Mouse (Mus musculus) intestine, embryonic 14.5 days (tissue): Measurements from ENCODE around the gene Nebl. TPM values are rescaled to one million over a fixed set of nuclear protein-coding genes. Genes with fewer than 3 reads are reported as not detected.
"Not testable (repeated sequence)": the region's sequence is repeated elsewhere in the genome, so short reads cannot be mapped to it uniquely, and the experiment has no call there.

Experiments
- ATAC-seq: fragments of 200-750 bp; cut with Nextera tagmentation; replicated peaks from 2 replicates; pipeline ENCODE4 v1.8.0; 2017; ENCODE audit warnings: low read depth, moderate number of reproducible peaks, moderate TSS enrichment, moderate library complexity; ENCODE audit not compliant: low FRiP score, low TSS enrichment
- DNase-seq: peaks from one replicate; pipeline ENCODE4 v3.0.0-alpha.2; 2018; ENCODE audit warnings: low spot score
- H3K27ac ChIP-seq: fragments of 300-500 bp; sonication (generic); 2 replicates; pipeline ENCODE4 v1.5.1; 2014; ENCODE audit warnings: low read depth, mild to moderate bottlenecking, control low read depth
- H3K27me3 ChIP-seq: fragments of 300-500 bp; sonication (generic); replicated peaks from 2 replicates; pipeline ENCODE4 v1.6.1; 2014; ENCODE audit warnings: low read length, control low read depth; ENCODE audit not compliant: control insufficient read depth, insufficient read depth
- H3K36me3 ChIP-seq: fragments of 300-500 bp; sonication (generic); 2 replicates; pipeline ENCODE4 v1.6.1; 2014; ENCODE audit warnings: low read length, control low read depth; ENCODE audit not compliant: control insufficient read depth, insufficient read depth
- H3K4me1 ChIP-seq: fragments of 300-500 bp; sonication (generic); replicated peaks from 2 replicates; pipeline ENCODE4 v1.6.1; 2014; ENCODE audit warnings: low read length, control low read depth, mixed read lengths; ENCODE audit not compliant: control insufficient read depth, insufficient read depth
- H3K4me2 ChIP-seq: fragments of 300-500 bp; sonication (generic); 2 replicates; pipeline ENCODE4 v1.6.1; 2014; ENCODE audit warnings: low read length
- H3K4me3 ChIP-seq: fragments of 300-500 bp; sonication (generic); 2 replicates; pipeline ENCODE4 v1.5.1; 2014; ENCODE audit warnings: low read depth, low read length, control low read depth, mixed read lengths
- H3K9ac ChIP-seq: fragments of 300-500 bp; sonication (generic); 2 replicates; pipeline ENCODE4 v1.6.1; 2014; ENCODE audit warnings: mild to moderate bottlenecking, low read length
- H3K9me3 ChIP-seq: fragments of 300-500 bp; sonication (generic); 2 replicates; pipeline ENCODE4 v1.6.1; 2016; ENCODE audit warnings: low read length, control low read depth; ENCODE audit not compliant: control insufficient read depth
- WGBS: fragments of 180-500 bp; shearing (Covaris S2); extraction: QIAGEN DNeasy Blood & Tissue Kit; methylation state at CpG from one replicate; pipeline ENCODE4 v1.1.7; 2014; 5-methylcytosine and 5-hydroxymethylcytosine counted together
- microRNA-seq: library from miRNA; unstranded; fragments of <30 nt; microRNA quantifications from one replicate; pipeline ENCODE4, GENCODE M21; 2016
- polyA plus RNA-seq: library from polyadenylated mRNA; unstranded; fragments of >200 nt; fragmentation: Nextera tagmentation; extraction: Ambion mirVana; gene quantifications from 2 replicates; pipeline ENCODE4 v1.2.1, GENCODE M21; 2014

The Nebl gene
- polyA plus RNA-seq, 1 experiment from 2014 or later = 0.99 TPM

DNA sequence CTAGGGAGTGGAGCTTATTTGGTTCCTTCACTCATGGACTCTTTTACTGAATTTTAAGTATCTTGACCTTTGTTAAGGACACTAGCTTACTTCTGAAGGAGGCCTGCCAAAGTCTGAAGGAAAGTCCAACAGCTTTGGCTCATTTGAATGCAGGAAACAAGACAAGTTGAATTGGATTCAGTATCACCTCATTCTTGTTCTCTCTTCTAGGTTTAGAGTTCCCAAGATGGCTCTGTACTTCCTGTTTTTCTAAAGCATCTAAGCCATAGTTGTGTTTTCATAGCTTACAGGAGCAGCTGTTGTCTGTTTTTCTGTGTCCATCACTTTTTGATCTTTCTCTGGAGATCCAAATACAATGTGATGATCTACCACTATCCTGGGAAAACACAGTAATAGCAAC lies 429.9 kb downstream of the Nebl start:
- Histone ChIP-seq H3K4me3 (no peak overlapping the region), H3K9ac (no peak overlapping the region), H3K4me1 (no peaks in the 10 kb centered on the region), H3K36me3 (no peaks in the 10 kb centered on the region), H3K27me3 (no peaks in the 10 kb centered on the region), H3K4me2 (no peak overlapping the region), H3K9me3 (no peaks in the 10 kb centered on the region), H3K27ac (no peak overlapping the region)
- DNase-seq (no peak), ATAC-seq (no peak)

GRCm38 (mm10) chr2:17297496-17297895 lies 433.8 kb downstream of the Nebl start:
- Histone ChIP-seq H3K27ac (no peak overlapping the region), H3K27me3 (no peaks in the 10 kb centered on the region), H3K4me1 (no peaks in the 10 kb centered on the region), H3K9ac (no peak overlapping the region), H3K36me3 (no peaks in the 10 kb centered on the region), H3K4me2 (no peak overlapping the region), H3K4me3 (no peak overlapping the region), H3K9me3 (no peaks in the 10 kb centered on the region)
- 76% methylated on average over 1 of the region's 1 CpGs for WGBS
- DNase-seq (no peak), ATAC-seq (no peak)

GRCm38 (mm10) chr2:17295257-17295656 lies 436.0 kb downstream of the Nebl start:
- H3K9me3 ChIP-seq, DNase-seq, H3K4me2 ChIP-seq, ATAC-seq, H3K36me3 ChIP-seq, H3K4me1 ChIP-seq, H3K4me3 ChIP-seq, H3K9ac ChIP-seq, H3K27ac ChIP-seq, H3K27me3 ChIP-seq: not testable (repeated sequence)
- WGBS = 89% methylated on average over 4 of the region's 5 CpGs

Small RNAs within 50 kb of the gene (microRNA-seq; reads per million reads assigned to microRNA genes)
- not detected for gene Mir6419
